Mouse (Mus musculus) common myeloid progenitor, adult 5-6 weeks (primary cell): ENCODE measurements around the gene 1700088E04Rik. TPM values are rescaled to one million over a fixed set of nuclear protein-coding genes. Genes with fewer than 3 reads are reported as not detected.

Source experiments
- ATAC-seq: replicated peaks from 2 replicates; pipeline ENCODE4 v1.8.0; 2016; ENCODE audit warnings: low read depth, mild to moderate bottlenecking, moderate TSS enrichment, inconsistent platforms; ENCODE audit not compliant: poor library complexity, severe bottlenecking
- total RNA-seq: library from RNA; stranded (forward); fragments of 200-1000, 187-1606 nt; gene quantifications from 2 replicates; pipeline ENCODE4 v1.2.3, GENCODE M21; 2017

Gene 1700088E04Rik
- total RNA-seq, 1 experiment from 2014 or later, result 0.14 TPM

DNA sequence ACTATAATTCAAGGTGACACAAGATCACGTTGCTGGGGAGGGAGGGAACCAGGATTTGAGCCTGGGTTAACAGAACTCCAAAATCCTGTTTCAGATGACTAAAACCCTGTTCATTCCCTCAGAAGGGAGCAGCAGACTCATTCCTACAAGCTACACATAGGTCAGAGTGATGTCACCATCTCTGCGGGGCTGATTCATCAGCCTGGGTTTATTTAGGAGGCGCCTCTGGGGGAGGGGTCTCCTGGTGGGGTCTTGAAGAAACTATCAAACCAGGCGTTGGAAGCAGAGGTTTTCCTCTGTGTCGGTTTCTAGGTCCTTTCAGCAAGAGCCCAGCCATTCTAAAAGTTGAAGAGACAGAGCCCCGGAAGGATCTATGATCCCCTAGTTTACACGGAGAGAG lies 33.1 kb downstream of the 1700088E04Rik start:
- no peak for ATAC-seq

GRCm38 (mm10) chr15:79105804-79106203 lies 35.2 kb downstream of the 1700088E04Rik start:
- peak; percentile 17; the same call in 1 of the 2 replicates for ATAC-seq

DNA sequence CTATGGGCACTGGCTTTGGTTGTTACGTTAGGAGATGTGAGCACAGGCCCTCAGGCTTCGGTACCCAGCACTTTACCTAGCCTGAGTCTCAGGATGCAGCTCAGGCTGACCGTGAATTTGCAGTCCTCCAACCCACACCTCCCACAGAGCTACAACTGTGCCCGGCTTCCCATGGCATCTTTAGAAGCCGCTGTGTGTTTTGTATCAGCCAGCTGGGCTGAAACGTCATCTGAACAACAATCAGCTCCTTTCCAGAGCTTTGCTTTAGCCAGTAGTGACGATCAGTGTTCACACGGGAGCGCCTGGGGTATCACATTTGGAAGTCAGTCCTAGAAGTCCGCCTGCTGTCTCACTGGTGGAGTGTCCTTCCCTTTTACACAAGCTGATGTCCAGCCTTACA lies 37.8 kb downstream of the 1700088E04Rik start:
- no peak for ATAC-seq

- ATAC-seq, result no peak
These were observed 39.5 kb downstream of the 1700088E04Rik start for GRCm38 (mm10) chr15:79101531-79101930.

- ATAC-seq, result no peak
These were observed 40.7 kb downstream of the 1700088E04Rik start for GRCm38 (mm10) chr15:79100391-79100790.

DNA sequence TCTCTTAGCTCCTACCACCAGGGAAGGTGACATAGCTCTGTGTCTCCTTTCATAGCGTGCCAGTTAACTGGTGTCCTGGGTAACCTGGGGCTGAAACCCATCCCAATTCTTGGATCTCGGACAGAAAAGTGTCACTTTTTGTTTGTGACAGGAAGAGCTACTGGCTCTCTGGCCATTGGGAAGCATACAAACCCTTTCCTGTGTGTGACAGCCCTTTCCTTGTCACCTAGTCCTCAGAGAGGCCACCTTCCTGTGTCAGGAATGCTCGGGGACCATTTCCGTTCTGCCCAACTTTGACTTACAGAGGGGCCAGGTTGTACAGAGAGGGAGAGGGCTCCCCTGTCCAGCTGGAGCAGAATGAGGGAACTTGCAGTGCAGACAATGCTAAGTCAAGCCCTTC lies 41.6 kb downstream of the 1700088E04Rik start:
- no peak for ATAC-seq

DNA sequence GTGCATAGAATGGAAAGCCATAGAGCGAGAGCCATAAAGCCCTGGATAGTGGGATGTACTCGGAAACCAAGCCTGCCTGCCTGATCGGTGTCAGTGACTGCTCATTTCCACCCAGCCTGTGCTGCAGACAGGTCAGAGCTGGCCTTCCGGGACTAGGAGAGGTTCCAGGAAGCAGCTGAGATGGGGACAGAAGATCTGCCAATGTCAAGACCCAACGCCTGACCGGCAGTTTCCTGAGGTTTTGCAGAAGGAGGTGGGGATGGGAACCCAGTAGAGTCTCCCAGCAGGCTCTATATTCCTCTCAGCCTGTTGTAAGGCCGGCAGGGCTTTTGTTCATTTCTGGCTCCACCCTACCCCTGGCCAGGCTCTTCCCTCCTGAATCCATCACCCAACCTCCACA lies 42.2 kb downstream of the 1700088E04Rik start:
- peak; percentile 45; the same call in 1 of the 2 replicates for ATAC-seq

DNA sequence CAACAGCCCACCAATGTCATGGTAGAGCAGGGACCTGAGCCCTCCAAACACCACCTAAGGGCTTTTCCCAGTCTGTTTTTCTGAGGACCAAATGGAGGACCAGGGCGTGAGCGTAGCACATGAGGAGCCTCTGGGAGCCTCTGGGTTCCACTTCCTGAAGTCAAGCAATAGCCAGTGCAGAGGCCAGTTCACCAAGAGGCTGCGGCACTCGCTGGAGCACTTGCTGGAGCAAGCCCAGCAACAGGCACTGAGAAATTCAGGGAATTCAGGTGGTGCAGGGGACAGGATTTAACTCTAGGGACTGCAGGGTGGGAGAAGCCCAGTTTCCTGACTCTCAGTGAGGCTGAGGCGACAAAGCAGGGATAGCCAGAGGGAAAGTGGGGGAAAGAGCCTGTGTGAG lies 42.8 kb downstream of the 1700088E04Rik start:
- no peak for ATAC-seq

DNA sequence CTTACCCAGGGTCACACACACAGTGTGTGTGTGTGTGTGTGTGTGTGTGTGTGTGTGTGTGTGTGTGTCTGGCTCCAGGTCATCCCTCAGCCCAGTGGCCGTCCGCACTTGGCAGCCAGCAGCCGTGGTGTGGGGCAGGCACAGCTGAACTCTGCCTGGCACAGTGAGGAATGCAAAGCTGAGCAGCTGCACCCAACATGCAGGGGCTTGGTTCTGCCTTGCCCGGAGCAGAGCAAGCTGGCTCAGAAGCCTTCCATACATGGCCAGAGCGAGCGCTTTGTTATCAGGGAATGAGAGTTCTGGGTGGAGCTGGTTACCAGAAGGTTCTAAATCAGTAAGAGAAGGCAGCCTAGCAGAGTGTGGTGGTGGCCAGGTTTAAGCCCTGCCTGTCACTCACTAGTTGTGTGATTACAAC lies 43.4 kb downstream of the 1700088E04Rik start:
- 0 out of 2 replicates have a peak, but pooled peaks have one; percentile 28 for ATAC-seq

DNA sequence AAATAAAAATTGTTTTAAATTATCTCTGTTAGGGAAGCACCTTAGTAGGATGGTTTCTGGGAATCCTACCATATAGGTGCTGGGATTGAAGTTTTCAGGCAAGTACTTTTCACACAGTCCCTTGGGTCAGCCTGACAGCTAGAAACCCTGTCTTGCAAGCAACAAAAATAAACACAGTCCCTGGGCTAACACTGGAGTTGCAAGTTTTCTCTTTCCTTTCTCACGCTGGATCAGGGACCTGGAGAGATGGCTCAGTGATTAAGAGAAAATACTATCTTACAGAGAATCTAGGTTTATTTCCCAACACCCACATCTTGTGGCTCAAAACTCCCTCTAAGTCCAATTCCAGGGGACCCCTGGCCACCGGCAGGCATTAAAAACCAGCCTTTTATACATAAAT lies 43.9 kb downstream of the 1700088E04Rik start:
- no peak for ATAC-seq

- no peak for ATAC-seq
These were observed 44.5 kb downstream of the 1700088E04Rik start for GRCm38 (mm10) chr15:79096556-79096955.

DNA sequence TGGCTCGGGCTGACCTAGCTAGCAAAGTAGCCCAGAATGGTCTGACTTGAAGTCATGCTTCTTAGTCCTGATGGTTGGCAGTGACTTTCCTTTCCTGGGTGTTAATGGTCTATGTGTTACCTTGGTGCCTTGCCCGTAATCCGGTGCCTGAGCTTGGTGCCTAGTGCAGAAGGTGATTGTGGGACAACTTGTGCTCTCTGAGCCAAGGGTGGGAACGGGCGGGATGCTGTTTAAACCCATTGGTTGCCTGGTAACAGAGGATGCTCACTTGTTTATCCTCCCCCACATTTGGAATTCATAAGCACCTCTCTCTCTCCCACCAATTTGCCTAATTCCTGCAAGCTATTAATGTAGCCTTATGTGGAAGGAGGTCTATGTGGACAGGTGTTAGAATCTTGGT lies 45.6 kb downstream of the 1700088E04Rik start:
- no peak for ATAC-seq

DNA sequence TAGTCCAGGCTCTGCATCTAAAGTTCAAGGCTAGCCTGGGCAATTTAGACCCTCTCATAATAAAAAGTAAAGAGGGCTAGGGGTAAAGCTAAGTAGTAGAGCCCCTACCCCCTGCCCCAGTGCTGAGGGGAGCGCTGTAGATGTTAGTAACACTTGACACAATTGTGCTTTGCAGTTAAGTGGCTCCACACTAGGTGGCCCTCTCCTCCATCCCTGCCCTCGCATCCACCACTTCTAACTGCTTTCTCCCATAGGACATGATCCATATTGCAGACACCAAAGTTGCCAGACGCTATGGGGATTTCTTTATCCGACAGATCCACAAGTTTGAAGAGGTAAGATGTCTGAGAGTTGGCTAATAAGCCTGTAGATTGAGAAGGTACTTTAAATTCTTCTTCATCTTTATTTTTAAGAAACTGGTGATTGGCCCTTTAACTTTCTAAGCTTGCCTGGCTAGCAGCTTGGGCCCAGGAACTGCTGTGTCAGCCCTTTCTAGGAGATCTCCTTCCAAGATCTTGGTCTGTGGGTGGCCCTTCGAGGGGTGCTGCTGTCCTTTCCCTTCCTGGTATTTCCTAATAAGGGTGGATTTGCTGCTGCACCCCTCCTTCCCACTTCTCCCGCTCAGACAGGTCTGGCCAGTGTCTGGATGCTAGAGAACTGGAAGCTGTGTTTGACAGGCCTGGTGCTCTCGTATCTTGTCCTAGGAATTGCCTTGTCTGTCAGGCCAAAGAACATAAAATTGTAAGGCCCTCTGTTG lies 47.8 kb downstream of the 1700088E04Rik start:
- ATAC-seq, result no peak

DNA sequence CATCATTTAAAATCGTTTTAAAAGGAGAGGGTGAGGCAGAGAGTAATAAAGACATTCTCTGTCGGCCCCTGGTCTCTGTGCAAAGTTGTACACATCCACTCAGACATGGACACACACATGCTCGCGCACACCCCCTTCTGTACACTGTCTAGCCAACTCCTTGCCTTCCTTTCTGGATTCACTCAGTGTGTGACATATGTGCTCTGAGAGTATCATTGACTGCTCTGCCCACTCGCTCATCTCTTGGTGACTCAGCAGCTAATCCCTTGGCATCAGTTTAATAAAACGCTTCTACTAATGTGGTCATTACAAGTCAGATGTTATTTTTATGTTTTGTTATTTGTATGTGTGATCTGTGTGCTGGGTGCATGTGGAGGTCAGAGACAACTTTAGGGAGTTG lies 48.8 kb downstream of the 1700088E04Rik start:
- ATAC-seq, result no peak

GRCm38 (mm10) chr15:79079567-79079966 lies 61.5 kb downstream of the 1700088E04Rik start:
- ATAC-seq, result no peak

Other genes with a start within 250 kb of the 1700088E04Rik start
- gene Gm49510, start 241.6 kb downstream of the 1700088E04Rik start, total RNA-seq, result 2.7 TPM in 1 of 2 replicates, not detected in the other
- gene Sh3bp1, start 241.5 kb downstream of the 1700088E04Rik start, total RNA-seq, result 17.4 and 33.3 TPM in 2 replicates
- 4.1 and 9.2 TPM in 2 replicates for gene Pdxp, start 227.3 kb downstream of the 1700088E04Rik start, total RNA-seq
- 322 and 335 TPM in 2 replicates for gene Lgals1, start 214.5 kb downstream of the 1700088E04Rik start, total RNA-seq
- gene Nol12, start 206.3 kb downstream of the 1700088E04Rik start, total RNA-seq, result 27.8 and 29.7 TPM in 2 replicates
- 25.0 and 35.6 TPM in 2 replicates for gene Triobp, start 193.5 kb downstream of the 1700088E04Rik start, total RNA-seq
- 53.4 and 60.7 TPM in 2 replicates for gene H1f0, start 112.8 kb downstream of the 1700088E04Rik start, total RNA-seq
- 1.4 and 3.5 TPM in 2 replicates for gene Galr3, start 99.4 kb downstream of the 1700088E04Rik start, total RNA-seq
- 12.0 and 18.3 TPM in 2 replicates for gene Ankrd54, start 78.4 kb downstream of the 1700088E04Rik start, total RNA-seq
- gene Eif3l, start 66.1 kb downstream of the 1700088E04Rik start, total RNA-seq, result 227 and 237 TPM in 2 replicates
- gene Micall1, start 32.4 kb downstream of the 1700088E04Rik start, total RNA-seq, result 2.3 and 2.5 TPM in 2 replicates
- 72.3 and 128 TPM in 2 replicates for gene Polr2f, start 244 bp downstream of the 1700088E04Rik start, total RNA-seq
- gene Sox10, start 24.0 kb upstream of the 1700088E04Rik start, total RNA-seq, result not detected in 2 replicates
- gene Pick1, start 87.9 kb upstream of the 1700088E04Rik start, total RNA-seq, result 11.3 and 13.0 TPM in 2 replicates
- gene Gm49486, start 88.1 kb upstream of the 1700088E04Rik start, total RNA-seq, result not detected in 2 replicates
- gene Slc16a8, start 113.5 kb upstream of the 1700088E04Rik start, total RNA-seq, result not detected in 2 replicates
- gene Baiap2l2, start 144.3 kb upstream of the 1700088E04Rik start, total RNA-seq, result not detected in 2 replicates
- 7.8 and 16.9 TPM in 2 replicates for gene Pla2g6, start 187.1 kb upstream of the 1700088E04Rik start, total RNA-seq
- gene Maff, start 205.4 kb upstream of the 1700088E04Rik start, total RNA-seq, result 5.8 and 11.7 TPM in 2 replicates